Mouse (Mus musculus): ENCODE measurements around the gene Gm26558. TPM values are rescaled to one million over a fixed set of nuclear protein-coding genes. Genes with fewer than 3 reads are reported as not detected.

The Gm26558 gene
- total and polyA plus RNA-seq, 2 experiments from 2014 or later, result 1.7 to 8.2 TPM

GRCm38 (mm10) chr2:70647681-70648080 lies 14.2 kb downstream of the Gm26558 start:
- Histone ChIP-seq H3K27ac (ENCODE audit: low read depth) (no peak overlapping the region), H3K4me1 (ENCODE audit: control insufficient read depth, insufficient read depth) (no peaks in the 10 kb centered on the region), H3K9me3 (replicated peaks; ENCODE audit: control insufficient read depth, low read length) (no peaks in the 10 kb centered on the region), H3K9ac (replicated peaks; ENCODE audit: low read depth, low read length) (no peak overlapping the region), H3K36me3 (replicated peaks; ENCODE audit: control insufficient read depth, insufficient read depth, low read length) (no peaks in the 10 kb centered on the region), H3K4me2 (ENCODE audit: low read depth, low read length) (no peak overlapping the region), H3K4me3 (ENCODE audit: low read depth, low read length) (no peak overlapping the region), H3K27me3 (ENCODE audit: control insufficient read depth, insufficient read depth, low read length) (no peaks in the 10 kb centered on the region)
- no peak for TF ChIP-seq CTCF (IDR thresholded peaks at IDR 0.05; ENCODE audit: low read depth)
- TF ChIP-seq EP300 (IDR thresholded peaks at IDR 0.05; ENCODE audit: low read depth), result no peak
- WGBS, result 39% methylated on average over 4 of the region's 4 CpGs
- DNase-seq (ENCODE audit: low spot score) (no peak), ATAC-seq (ENCODE audit: insufficient read depth, low read depth) (no peak)

GRCm38 (mm10) chr2:70645266-70645780 lies 16.6 kb downstream of the Gm26558 start:
- Histone ChIP-seq H3K4me1 (ENCODE audit: control insufficient read depth, insufficient read depth) (no peaks in the 10 kb centered on the region), H3K27me3 (ENCODE audit: control insufficient read depth, insufficient read depth, low read length) (no peaks in the 10 kb centered on the region), H3K9ac (replicated peaks; ENCODE audit: low read depth, low read length) (no peak overlapping the region), H3K9me3 (replicated peaks; ENCODE audit: control insufficient read depth, low read length) (no peaks in the 10 kb centered on the region), H3K4me3 (ENCODE audit: low read depth, low read length) (no peak overlapping the region), H3K27ac (ENCODE audit: low read depth) (no peak overlapping the region), H3K36me3 (replicated peaks; ENCODE audit: control insufficient read depth, insufficient read depth, low read length) (no peaks in the 10 kb centered on the region), H3K4me2 (ENCODE audit: low read depth, low read length) (no peak overlapping the region)
- TF ChIP-seq EP300 (IDR thresholded peaks at IDR 0.05; ENCODE audit: low read depth) (no peak), CTCF (IDR thresholded peaks at IDR 0.05; ENCODE audit: low read depth) (no peak)
- ATAC-seq (ENCODE audit: insufficient read depth, low read depth) (no peak), DNase-seq (ENCODE audit: low spot score) (no peak)
- 65% methylated on average over 6 of the region's 6 CpGs for WGBS

GRCm38 (mm10) chr2:70642971-70643565 lies 18.8 kb downstream of the Gm26558 start:
- TF ChIP-seq EP300 (IDR thresholded peaks at IDR 0.05; ENCODE audit: low read depth) (no peak), CTCF (IDR thresholded peaks at IDR 0.05; ENCODE audit: low read depth) (no peak)

GRCm38 (mm10) chr2:70640968-70641367 lies 20.9 kb downstream of the Gm26558 start:
- Histone ChIP-seq H3K36me3 (replicated peaks; ENCODE audit: control insufficient read depth, insufficient read depth, low read length) (no peaks in the 10 kb centered on the region), H3K4me3 (ENCODE audit: low read depth, low read length) (no peak overlapping the region), H3K27ac (ENCODE audit: low read depth) (no peak overlapping the region), H3K27me3 (ENCODE audit: control insufficient read depth, insufficient read depth, low read length) (no peaks in the 10 kb centered on the region), H3K4me2 (ENCODE audit: low read depth, low read length) (no peak overlapping the region), H3K9me3 (replicated peaks; ENCODE audit: control insufficient read depth, low read length) (0 out of 2 replicates have a peak, but pooled peaks cover 4% of the 10 kb centered on the region), H3K9ac (replicated peaks; ENCODE audit: low read depth, low read length) (no peak overlapping the region), H3K4me1 (ENCODE audit: control insufficient read depth, insufficient read depth) (no peaks in the 10 kb centered on the region)
- ATAC-seq (ENCODE audit: insufficient read depth, low read depth), result no peak
- DNase-seq (ENCODE audit: low spot score), result no peak
- TF ChIP-seq EP300 (IDR thresholded peaks at IDR 0.05; ENCODE audit: low read depth) (no peak), CTCF (IDR thresholded peaks at IDR 0.05; ENCODE audit: low read depth) (no peak)

More at GRCm38 (mm10) chr2:70642971-70643565, 18.8 kb downstream of the Gm26558 start:
- H3K27me3 ChIP-seq (ENCODE audit: control insufficient read depth, insufficient read depth, low read length), result no peaks in the 10 kb centered on the region
- no peak overlapping the region for H3K27ac ChIP-seq (ENCODE audit: low read depth)
- H3K36me3 ChIP-seq (replicated peaks; ENCODE audit: control insufficient read depth, insufficient read depth, low read length), result no peaks in the 10 kb centered on the region
- no peak overlapping the region for H3K4me2 ChIP-seq (ENCODE audit: low read depth, low read length)
- ATAC-seq (ENCODE audit: insufficient read depth, low read depth), result no peak
- H3K9ac ChIP-seq (replicated peaks; ENCODE audit: low read depth, low read length), result no peak overlapping the region
- DNase-seq (ENCODE audit: low spot score), result no peak
- 73% methylated on average over 16 of the region's 16 CpGs for WGBS
- no peaks in the 10 kb centered on the region for H3K4me1 ChIP-seq (ENCODE audit: control insufficient read depth, insufficient read depth)
- H3K4me3 ChIP-seq (ENCODE audit: low read depth, low read length), result no peak overlapping the region
- no peaks in the 10 kb centered on the region for H3K9me3 ChIP-seq (replicated peaks; ENCODE audit: control insufficient read depth, low read length)

GRCm38 (mm10) chr2:70634028-70634690 lies 27.7 kb downstream of the Gm26558 start:
- no peak overlapping the region for H3K9ac ChIP-seq (replicated peaks; ENCODE audit: low read depth, low read length)
- no peak for DNase-seq (ENCODE audit: low spot score)
- H3K9me3 ChIP-seq (replicated peaks; ENCODE audit: control insufficient read depth, low read length), result 0 out of 2 replicates have a peak, but pooled peaks cover 4% of the 10 kb centered on the region
- WGBS, result 76% methylated on average over 5 of the region's 5 CpGs
- no peak overlapping the region for H3K27ac ChIP-seq (ENCODE audit: low read depth)
- peaks cover 8% of the 10 kb centered on the region; the same call in 1 of the 2 replicates for H3K4me1 ChIP-seq (ENCODE audit: control insufficient read depth, insufficient read depth)
- H3K27me3 ChIP-seq (ENCODE audit: control insufficient read depth, insufficient read depth, low read length), result no peaks in the 10 kb centered on the region
- no peak overlapping the region for H3K4me2 ChIP-seq (ENCODE audit: low read depth, low read length)
- H3K4me3 ChIP-seq (ENCODE audit: low read depth, low read length), result no peak overlapping the region
- TF ChIP-seq EP300 (IDR thresholded peaks at IDR 0.05; ENCODE audit: low read depth) (no peak), CTCF (IDR thresholded peaks at IDR 0.05; ENCODE audit: low read depth) (no peak)
- no peak for ATAC-seq (ENCODE audit: insufficient read depth, low read depth)
- H3K36me3 ChIP-seq (replicated peaks; ENCODE audit: control insufficient read depth, insufficient read depth, low read length), result no peaks in the 10 kb centered on the region

Data from heart, postnatal 0 days (tissue).